Mouse (Mus musculus): ENCODE measurements around the gene Zfhx3. TPM values are rescaled to one million over a fixed set of nuclear protein-coding genes. Genes with fewer than 3 reads are reported as not detected.
A peak's percentile ranks its signal among the peaks of the same experiment; 100 is the strongest.

Gene Zfhx3
- polyA plus RNA-seq, 1 experiment from 2014 or later = 65.9 TPM

DNA sequence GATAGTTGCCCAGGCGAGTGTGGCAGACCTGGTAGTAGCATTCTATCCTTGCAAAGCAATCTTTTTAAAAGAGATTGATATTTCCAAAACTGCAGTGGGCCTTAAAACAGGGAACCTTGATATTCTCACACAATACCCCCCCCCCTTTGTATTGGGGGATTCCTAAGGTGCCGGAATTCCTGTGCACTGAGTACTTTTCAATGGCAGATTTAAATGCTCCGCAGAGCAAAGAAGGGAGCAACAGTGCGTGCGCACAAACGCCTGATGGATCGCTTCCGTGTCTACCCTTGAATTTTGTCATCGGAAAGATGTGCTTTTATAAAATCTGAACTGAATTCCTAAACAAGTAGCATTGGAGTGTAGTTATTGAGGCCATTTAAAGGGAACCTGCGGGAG, 846.3 kb downstream of the Zfhx3 start:
- 10% methylated on average over 10 of the region's 10 CpGs for WGBS
- peak overlapping the region; percentile 43 for H3K4me2 ChIP-seq (replicated peaks)
- 0 out of 2 replicates have a peak overlapping the region, but pooled peaks have one; percentile 19 for H3K9ac ChIP-seq (replicated peaks)
- no peak overlapping the region for H3K4me3 ChIP-seq (replicated peaks)
- H3K27me3 ChIP-seq = peaks cover 9% of the 10 kb centered on the region
- H3K9me3 ChIP-seq = peaks cover 10% of the 10 kb centered on the region
- H3K4me1 ChIP-seq (replicated peaks) = peaks cover 54% of the 10 kb centered on the region
- H3K27ac ChIP-seq = peak overlapping the region; percentile 35; the same call in 1 of the 2 replicates
- peaks cover 21% of the 10 kb centered on the region for H3K36me3 ChIP-seq
- ATAC-seq = no peak

GRCm38 (mm10) chr8:108790559-108791293, 848.3 kb downstream of the Zfhx3 start:
- Histone ChIP-seq H3K36me3 (peaks cover 41% of the 10 kb centered on the region), H3K9ac (replicated peaks) (no peak overlapping the region), H3K27ac (0 out of 2 replicates have a peak overlapping the region, but pooled peaks have one; percentile 25), H3K27me3 (peaks cover 9% of the 10 kb centered on the region), H3K4me1 (replicated peaks) (peaks cover 54% of the 10 kb centered on the region), H3K4me3 (replicated peaks) (no peak overlapping the region), H3K4me2 (replicated peaks) (no peak overlapping the region), H3K9me3 (peaks cover 19% of the 10 kb centered on the region)
- 68% methylated on average over 14 of the region's 14 CpGs for WGBS
- ATAC-seq = no peak

DNA sequence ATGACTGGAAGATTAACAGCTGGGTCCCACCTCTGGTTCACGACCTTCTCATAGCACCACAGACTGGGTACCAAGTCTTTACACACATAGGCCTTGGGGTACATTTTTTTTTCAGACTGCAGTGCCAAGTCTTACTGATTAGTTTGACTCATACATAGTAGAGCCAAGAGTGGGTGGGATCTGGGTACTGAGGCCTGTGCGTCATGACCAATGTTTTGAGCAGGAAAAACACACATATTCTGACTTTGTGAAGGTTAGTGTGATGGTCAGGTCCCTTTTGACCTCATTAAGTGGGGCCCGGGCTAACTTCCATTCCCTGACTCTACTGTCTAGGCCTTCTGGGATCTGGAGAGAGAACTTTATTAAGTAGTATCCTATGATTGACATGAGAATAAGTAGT, 853.6 kb downstream of the Zfhx3 start:
- Histone ChIP-seq H3K27me3 (no peaks in the 10 kb centered on the region), H3K27ac (no peak overlapping the region), H3K9me3 (peaks cover 19% of the 10 kb centered on the region), H3K36me3 (peaks cover 63% of the 10 kb centered on the region), H3K4me1 (replicated peaks) (peaks cover 22% of the 10 kb centered on the region), H3K9ac (replicated peaks) (no peak overlapping the region), H3K4me2 (replicated peaks) (no peak overlapping the region), H3K4me3 (replicated peaks) (no peak overlapping the region)
- ATAC-seq = no peak
- 96% methylated on average over 3 of the region's 3 CpGs for WGBS

DNA sequence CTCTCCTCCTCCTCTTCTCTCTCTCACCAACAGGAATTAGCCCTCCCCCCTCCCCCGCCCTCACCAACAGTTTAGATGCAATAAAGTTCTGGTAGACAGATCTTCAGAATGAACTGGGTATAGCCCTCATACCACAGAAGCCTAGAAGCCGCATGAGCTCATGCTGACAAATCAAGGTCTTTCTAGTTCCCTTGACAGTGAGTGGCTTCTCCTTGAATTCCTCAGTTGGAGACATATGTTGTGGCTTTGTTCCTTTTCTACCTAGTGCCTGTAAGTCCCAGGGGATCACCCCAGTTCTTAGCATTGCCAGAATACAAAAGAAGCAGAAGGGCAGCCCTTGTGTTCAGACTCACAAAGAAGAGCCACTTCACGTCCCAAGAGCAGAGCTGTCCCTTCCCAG, 854.4 kb downstream of the Zfhx3 start:
- Histone ChIP-seq H3K27ac (no peak overlapping the region), H3K36me3 (peaks cover 69% of the 10 kb centered on the region), H3K4me2 (replicated peaks) (no peak overlapping the region), H3K27me3 (no peaks in the 10 kb centered on the region), H3K9ac (replicated peaks) (no peak overlapping the region), H3K4me1 (replicated peaks) (peaks cover 22% of the 10 kb centered on the region), H3K9me3 (peaks cover 19% of the 10 kb centered on the region), H3K4me3 (replicated peaks) (no peak overlapping the region)
- WGBS = 73% methylated on average over 3 of the region's 3 CpGs
- no peak for ATAC-seq

DNA sequence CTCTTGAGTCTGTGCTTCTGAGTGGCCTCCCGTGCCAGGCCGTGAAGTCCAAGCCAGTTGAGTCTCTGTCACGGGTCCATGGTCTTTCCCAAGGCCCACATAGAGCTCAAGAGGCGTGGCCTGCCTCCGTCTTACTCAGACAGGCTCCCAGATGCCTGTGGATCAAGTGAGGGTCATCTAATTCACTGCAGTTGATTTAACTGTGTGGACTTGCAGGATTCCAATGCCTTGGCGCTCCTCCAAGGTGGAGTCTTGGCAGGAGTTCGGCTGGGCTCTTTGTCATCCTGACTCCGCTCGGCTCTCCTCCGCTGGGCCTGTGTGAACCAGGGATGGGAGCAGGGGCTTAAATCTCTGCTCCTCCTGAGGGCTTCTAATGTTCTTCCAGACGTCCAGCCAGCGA, 855.6 kb downstream of the Zfhx3 start:
- H3K27ac ChIP-seq = peak overlapping the region; percentile 40; the same call in 1 of the 2 replicates
- no peaks in the 10 kb centered on the region for H3K27me3 ChIP-seq
- no peak overlapping the region for H3K4me3 ChIP-seq (replicated peaks)
- ATAC-seq = 0 out of 2 replicates have a peak, but pooled peaks have one; percentile 25
- H3K4me1 ChIP-seq (replicated peaks) = peaks cover 30% of the 10 kb centered on the region
- H3K9ac ChIP-seq (replicated peaks) = no peak overlapping the region
- no peak overlapping the region for H3K4me2 ChIP-seq (replicated peaks)
- 50% methylated on average over 12 of the region's 12 CpGs for WGBS
- peaks cover 9% of the 10 kb centered on the region for H3K9me3 ChIP-seq
- H3K36me3 ChIP-seq = peaks cover 69% of the 10 kb centered on the region

DNA sequence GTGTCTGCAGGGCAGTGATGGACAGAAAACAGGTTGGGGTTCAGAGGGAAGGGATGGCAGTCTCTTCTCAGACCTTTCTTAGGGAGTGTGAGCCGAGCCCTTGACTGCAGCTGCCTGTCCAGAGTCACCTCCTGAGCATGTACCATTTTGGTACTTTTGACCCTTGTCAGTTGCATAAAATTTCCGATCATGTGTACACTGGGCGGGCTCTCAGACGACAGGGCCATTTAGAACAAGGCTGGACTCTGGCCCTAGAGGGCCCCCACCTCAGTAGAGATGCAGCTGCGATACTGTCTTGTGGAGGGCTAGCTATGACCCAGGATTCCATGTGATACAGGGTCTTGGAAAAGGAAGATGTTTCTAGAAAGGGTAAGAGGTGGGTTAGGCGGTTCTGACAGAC, 856.8 kb downstream of the Zfhx3 start:
- WGBS = 91% methylated on average over 6 of the region's 6 CpGs
- Histone ChIP-seq H3K27me3 (no peaks in the 10 kb centered on the region), H3K27ac (peak overlapping the region; percentile 32; the same call in 1 of the 2 replicates), H3K4me1 (replicated peaks) (peaks cover 31% of the 10 kb centered on the region), H3K9me3 (peaks cover 7% of the 10 kb centered on the region), H3K9ac (replicated peaks) (no peak overlapping the region), H3K4me3 (replicated peaks) (no peak overlapping the region), H3K4me2 (replicated peaks) (no peak overlapping the region), H3K36me3 (peaks cover 58% of the 10 kb centered on the region)
- ATAC-seq = no peak

GRCm38 (mm10) chr8:108800357-108800756, 857.9 kb downstream of the Zfhx3 start:
- H3K9ac ChIP-seq (replicated peaks) = no peak overlapping the region
- H3K36me3 ChIP-seq = peaks cover 57% of the 10 kb centered on the region
- no peaks in the 10 kb centered on the region for H3K9me3 ChIP-seq
- 95% methylated on average over 15 of the region's 15 CpGs for WGBS
- no peaks in the 10 kb centered on the region for H3K27me3 ChIP-seq
- peaks cover 31% of the 10 kb centered on the region for H3K4me1 ChIP-seq (replicated peaks)
- H3K4me2 ChIP-seq (replicated peaks) = no peak overlapping the region
- ATAC-seq = no peak
- no peak overlapping the region for H3K4me3 ChIP-seq (replicated peaks)
- H3K27ac ChIP-seq = no peak overlapping the region

DNA sequence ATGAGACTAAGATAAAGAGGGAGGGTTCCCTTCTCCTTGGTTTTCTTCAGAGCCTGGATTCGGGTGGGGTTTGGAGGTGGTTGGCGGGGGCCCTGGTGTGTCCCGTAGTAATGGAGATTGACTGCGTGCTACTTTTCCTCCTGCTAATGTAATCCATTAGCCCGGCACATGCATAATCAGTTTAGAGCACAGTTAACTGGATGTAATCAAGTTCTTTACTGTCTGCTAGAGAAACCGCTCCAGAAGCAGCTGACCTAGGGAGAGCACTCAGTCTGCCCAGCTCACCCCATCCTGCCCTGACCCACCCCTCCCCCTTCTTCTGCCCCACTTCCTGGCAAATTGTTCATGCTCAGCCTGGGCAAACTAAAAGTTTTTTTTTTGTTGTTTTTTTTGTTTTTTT, 860.6 kb downstream of the Zfhx3 start:
- peaks cover 51% of the 10 kb centered on the region for H3K36me3 ChIP-seq
- WGBS = 79% methylated on average over 6 of the region's 6 CpGs
- ATAC-seq = no peak
- no peak overlapping the region; the same call in 1 of the 2 replicates for H3K27ac ChIP-seq
- H3K9me3 ChIP-seq = no peaks in the 10 kb centered on the region
- H3K4me3 ChIP-seq (replicated peaks) = no peak overlapping the region
- peaks cover 16% of the 10 kb centered on the region for H3K4me1 ChIP-seq (replicated peaks)
- no peak overlapping the region for H3K4me2 ChIP-seq (replicated peaks)
- no peaks in the 10 kb centered on the region for H3K27me3 ChIP-seq
- no peak overlapping the region for H3K9ac ChIP-seq (replicated peaks)

DNA sequence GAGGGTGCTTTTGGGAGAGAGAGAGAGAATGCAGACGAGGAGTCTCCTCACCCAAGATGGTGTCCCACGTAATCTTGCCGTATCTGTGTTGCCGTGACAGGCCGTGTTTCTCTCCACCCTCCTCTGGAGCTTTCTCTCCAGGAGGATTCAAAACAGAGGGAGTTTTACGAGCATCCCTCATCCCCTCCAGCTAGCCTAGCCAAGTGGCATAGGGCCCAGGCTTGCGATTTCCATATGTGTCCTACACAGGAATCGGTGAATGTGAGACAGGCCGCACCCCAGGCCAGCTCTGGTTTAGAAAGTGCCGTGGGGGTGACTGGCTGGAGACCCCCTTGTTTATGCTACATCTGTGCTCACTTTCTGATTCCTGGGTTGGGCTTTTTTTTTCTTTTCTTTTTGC, 869.2 kb downstream of the Zfhx3 start:
- H3K36me3 ChIP-seq = peaks cover 29% of the 10 kb centered on the region
- WGBS = 84% methylated on average over 10 of the region's 10 CpGs
- no peak for ATAC-seq
- peaks cover 45% of the 10 kb centered on the region for H3K4me1 ChIP-seq (replicated peaks)
- H3K9me3 ChIP-seq = no peaks in the 10 kb centered on the region
- H3K27ac ChIP-seq = no peak overlapping the region
- H3K4me2 ChIP-seq (replicated peaks) = no peak overlapping the region
- no peak overlapping the region for H3K4me3 ChIP-seq (replicated peaks)
- H3K27me3 ChIP-seq = no peaks in the 10 kb centered on the region
- H3K9ac ChIP-seq (replicated peaks) = no peak overlapping the region

GRCm38 (mm10) chr8:108813375-108813774, 870.9 kb downstream of the Zfhx3 start:
- Histone ChIP-seq H3K4me2 (replicated peaks) (no peak overlapping the region), H3K36me3 (peaks cover 26% of the 10 kb centered on the region), H3K27ac (no peak overlapping the region), H3K27me3 (no peaks in the 10 kb centered on the region), H3K9me3 (no peaks in the 10 kb centered on the region), H3K4me1 (replicated peaks) (peaks cover 54% of the 10 kb centered on the region), H3K4me3 (replicated peaks) (no peak overlapping the region), H3K9ac (replicated peaks) (no peak overlapping the region)
- WGBS = 87% methylated on average over 12 of the region's 12 CpGs
- ATAC-seq = no peak

- Histone ChIP-seq H3K27ac (no peak overlapping the region), H3K4me3 (replicated peaks) (no peak overlapping the region), H3K27me3 (no peaks in the 10 kb centered on the region), H3K36me3 (no peaks in the 10 kb centered on the region; the same call in none of the 2 replicates), H3K4me2 (replicated peaks) (peak overlapping the region; percentile 1; the same call in 1 of the 2 replicates), H3K9me3 (no peaks in the 10 kb centered on the region), H3K9ac (replicated peaks) (no peak overlapping the region), H3K4me1 (replicated peaks) (peaks cover 62% of the 10 kb centered on the region)
- 7% methylated on average over 8 of the region's 8 CpGs for WGBS
- peak; percentile 41; the same call in 1 of the 2 replicates for ATAC-seq
Observed at GRCm38 (mm10) chr8:108819271-108819671, 876.8 kb downstream of the Zfhx3 start.

GRCm38 (mm10) chr8:108819826-108820225, 877.4 kb downstream of the Zfhx3 start:
- no peaks in the 10 kb centered on the region; the same call in none of the 2 replicates for H3K36me3 ChIP-seq
- H3K4me2 ChIP-seq (replicated peaks) = peak overlapping the region; percentile 31
- no peaks in the 10 kb centered on the region for H3K9me3 ChIP-seq
- WGBS = 6% methylated on average over 3 of the region's 3 CpGs
- no peaks in the 10 kb centered on the region for H3K27me3 ChIP-seq
- H3K9ac ChIP-seq (replicated peaks) = no peak overlapping the region
- no peak overlapping the region for H3K27ac ChIP-seq
- peaks cover 60% of the 10 kb centered on the region for H3K4me1 ChIP-seq (replicated peaks)
- no peak for ATAC-seq
- H3K4me3 ChIP-seq (replicated peaks) = no peak overlapping the region
